Mouse (Mus musculus) 3134 (cell line): ENCODE data around the gene Adam30.

Source experiments
- DNase-seq: peaks from one replicate; pipeline ENCODE4 v3.0.0-alpha.2; 2011; ENCODE audit warnings: low spot score; ENCODE audit not compliant: insufficient read length; ENCODE audit errors: extremely low read depth

The Adam30 gene

GRCm38 (mm10) chr3:98185163-98185714, 24.8 kb downstream of the Adam30 start:
- DNase-seq = no peak

GRCm38 (mm10) chr3:98187777-98188176, 27.3 kb downstream of the Adam30 start:
- DNase-seq = no peak

- no peak for DNase-seq
These were observed 37.5 kb downstream of the Adam30 start for GRCm38 (mm10) chr3:98197711-98198532.

DNA sequence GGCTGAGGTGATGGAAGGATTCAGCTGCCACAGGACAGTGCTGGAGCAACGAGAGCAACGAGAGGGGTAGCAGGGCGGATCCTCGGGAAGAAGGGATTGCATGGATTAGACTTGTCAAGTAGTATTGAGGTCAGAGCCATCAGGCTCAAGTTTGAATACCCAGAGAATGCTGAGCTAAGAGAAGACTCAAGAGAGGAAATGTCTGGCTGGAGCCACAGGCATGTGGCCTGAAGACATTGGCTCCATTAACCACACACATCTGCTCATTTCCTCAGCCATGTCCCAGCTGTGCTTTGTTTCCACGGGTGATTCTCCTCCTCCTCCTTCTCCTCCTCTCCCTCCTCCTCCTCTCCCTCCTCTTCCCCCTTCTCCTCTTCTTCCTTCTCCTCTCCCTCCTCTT, 39.3 kb downstream of the Adam30 start:
- DNase-seq = no peak

GRCm38 (mm10) chr3:98203282-98203681, 42.9 kb downstream of the Adam30 start:
- no peak for DNase-seq

DNA sequence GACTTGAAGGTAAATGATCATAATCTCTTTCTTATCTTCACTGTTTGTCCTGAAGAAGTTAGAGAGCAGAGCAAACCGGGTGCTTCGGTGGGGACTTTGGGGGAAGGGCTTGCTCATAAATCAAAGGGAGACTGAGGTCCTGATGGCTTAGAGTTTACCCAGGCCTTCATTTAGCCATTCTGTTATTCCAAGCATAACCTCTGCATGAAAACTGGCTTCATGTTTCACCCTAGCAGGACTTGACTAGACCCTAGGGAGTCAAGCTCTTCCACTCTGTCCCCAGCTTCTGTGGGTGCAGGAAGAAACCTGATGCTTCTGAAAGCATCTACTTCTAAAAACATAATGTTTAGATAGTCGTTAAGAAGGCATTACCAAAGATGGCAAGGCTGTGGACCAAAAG, 46.5 kb downstream of the Adam30 start:
- DNase-seq = no peak

GRCm38 (mm10) chr3:98209161-98209560, 48.7 kb downstream of the Adam30 start:
- no peak for DNase-seq

- no peak for DNase-seq
These were observed 50.4 kb downstream of the Adam30 start for GRCm38 (mm10) chr3:98210860-98211259.

GRCm38 (mm10) chr3:98211301-98212081, 51.1 kb downstream of the Adam30 start:
- no peak for DNase-seq
